Mouse (Mus musculus): ENCODE measurements around the gene Tmem151b. TPM values are rescaled to one million over a fixed set of nuclear protein-coding genes. Genes with fewer than 3 reads are reported as not detected.

The Tmem151b gene
- 14.3 and 15.0 TPM in 2 replicates for polyA plus RNA-seq (2014; fragmentation: Nextera tagmentation; extraction: Ambion mirVana)

DNA sequence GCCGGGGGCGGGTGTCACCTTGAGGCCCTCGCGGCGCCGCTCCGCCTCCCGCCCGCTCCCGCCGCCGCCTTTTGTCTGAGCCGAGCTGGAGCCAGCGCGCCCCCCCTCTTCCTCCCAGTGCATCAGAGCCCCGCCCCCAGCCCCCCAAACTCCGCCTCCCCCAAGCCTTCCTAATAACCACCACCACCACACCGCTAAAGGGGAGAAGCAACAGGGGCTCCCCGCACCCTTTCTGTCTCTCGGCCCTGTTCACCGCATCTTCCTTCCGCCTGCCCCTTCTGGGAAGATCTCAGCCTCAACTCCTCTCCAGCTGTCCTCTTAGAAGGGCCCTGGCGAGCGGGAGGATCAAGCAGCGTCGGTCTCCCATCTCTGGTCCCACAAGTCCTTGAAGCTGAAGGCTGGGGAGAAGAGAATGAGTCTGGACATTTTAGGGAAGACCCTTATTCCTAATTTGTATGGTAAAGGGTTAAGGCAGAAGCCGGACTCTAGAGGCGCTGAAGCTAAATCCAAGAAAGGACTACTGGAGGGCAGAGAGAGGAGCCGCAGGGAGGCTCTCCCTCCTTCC lies at the start of gene Tmem151b:
Gene Tmem151b (minus strand): TSS at position 61 of the 565 bp plus-strand sequence.
- peak; percentile 47 for ATAC-seq (ENCODE audit: low read depth)

GRCm38 (mm10) chr17:45598891-45599290 lies 49.4 kb upstream of the Tmem151b start:
- H3K36me3 ChIP-seq (ENCODE audit: control insufficient read depth, insufficient read depth, low read length) = no peaks in the 10 kb centered on the region
- H3K9me3 ChIP-seq (ENCODE audit: control insufficient read depth, low read length) = no peaks in the 10 kb centered on the region
- H3K9ac ChIP-seq (replicated peaks; ENCODE audit: low read depth, low read length) = no peak overlapping the region
- ATAC-seq (ENCODE audit: low read depth) = no peak
- peaks cover 6% of the 10 kb centered on the region; the same call in 1 of the 2 replicates for H3K27me3 ChIP-seq (ENCODE audit: control insufficient read depth, insufficient read depth, low read length)
- no peak overlapping the region; the same call in 1 of the 2 replicates for H3K4me2 ChIP-seq (ENCODE audit: low read depth, low read length)
- no peak overlapping the region for H3K27ac ChIP-seq (ENCODE audit: low read depth, low read length)
- H3K4me1 ChIP-seq (ENCODE audit: control insufficient read depth, insufficient read depth, low read length) = peaks cover 30% of the 10 kb centered on the region
- WGBS = 46% methylated on average over 3 of the region's 3 CpGs
- H3K4me3 ChIP-seq (ENCODE audit: low read depth, low read length) = no peak overlapping the region

More for the DNA sequence above, at the start of gene Tmem151b:
- Histone ChIP-seq H3K36me3 (ENCODE audit: control insufficient read depth, insufficient read depth, low read length) (peaks cover 16% of the 10 kb centered on the region), H3K4me3 (ENCODE audit: low read depth, low read length) (peak within 1 kb of the TSS; percentile 78), H3K9me3 (ENCODE audit: control insufficient read depth, low read length) (no peaks in the 10 kb centered on the region), H3K27ac (ENCODE audit: low read depth, low read length) (peak within 1 kb of the TSS; percentile 91), H3K27me3 (ENCODE audit: control insufficient read depth, insufficient read depth, low read length) (peaks cover 19% of the 10 kb centered on the region), H3K9ac (replicated peaks; ENCODE audit: low read depth, low read length) (peak within 1 kb of the TSS; percentile 98), H3K4me2 (ENCODE audit: low read depth, low read length) (peak within 1 kb of the TSS; percentile 67), H3K4me1 (ENCODE audit: control insufficient read depth, insufficient read depth, low read length) (peaks cover 16% of the 10 kb centered on the region)
- WGBS = 1% methylated on average over 14 of the region's 29 CpGs

- 92% methylated on average over 2 of the region's 2 CpGs for WGBS
- H3K4me1 ChIP-seq (ENCODE audit: control insufficient read depth, insufficient read depth, low read length) = peaks cover 30% of the 10 kb centered on the region
- H3K36me3 ChIP-seq (ENCODE audit: control insufficient read depth, insufficient read depth, low read length) = no peaks in the 10 kb centered on the region
- no peak overlapping the region for H3K27ac ChIP-seq (ENCODE audit: low read depth, low read length)
- no peak overlapping the region for H3K4me2 ChIP-seq (ENCODE audit: low read depth, low read length)
- peaks cover 6% of the 10 kb centered on the region; the same call in 1 of the 2 replicates for H3K27me3 ChIP-seq (ENCODE audit: control insufficient read depth, insufficient read depth, low read length)
- no peak overlapping the region for H3K9ac ChIP-seq (replicated peaks; ENCODE audit: low read depth, low read length)
- H3K9me3 ChIP-seq (ENCODE audit: control insufficient read depth, low read length) = no peaks in the 10 kb centered on the region
- ATAC-seq (ENCODE audit: low read depth) = no peak
- no peak overlapping the region for H3K4me3 ChIP-seq (ENCODE audit: low read depth, low read length)
Observed at GRCm38 (mm10) chr17:45598376-45598775, 48.9 kb upstream of the Tmem151b start.

DNA sequence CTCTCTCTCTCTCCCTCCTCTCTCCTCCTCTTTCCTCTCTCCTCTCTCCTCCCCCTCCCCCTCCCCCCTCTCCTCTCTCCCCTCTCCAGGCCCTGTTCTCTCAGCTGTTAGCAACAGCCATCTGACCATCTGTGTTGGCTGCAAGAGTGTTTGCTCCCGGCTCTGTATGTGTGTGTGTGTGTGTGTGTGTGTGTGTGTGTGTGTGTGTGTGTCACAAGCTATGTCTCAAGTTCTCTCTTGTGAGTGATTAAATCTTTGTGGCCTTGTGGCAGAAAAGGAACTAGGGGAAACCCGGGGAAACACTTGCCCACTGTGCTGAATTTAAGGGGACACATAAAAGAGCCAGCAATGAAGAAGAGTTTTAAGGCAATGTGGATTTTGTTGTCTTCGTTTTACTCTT lies 48.3 kb upstream of the Tmem151b start:
- Histone ChIP-seq H3K9ac (replicated peaks; ENCODE audit: low read depth, low read length) (no peak overlapping the region), H3K9me3 (ENCODE audit: control insufficient read depth, low read length) (no peaks in the 10 kb centered on the region), H3K36me3 (ENCODE audit: control insufficient read depth, insufficient read depth, low read length) (no peaks in the 10 kb centered on the region), H3K27me3 (ENCODE audit: control insufficient read depth, insufficient read depth, low read length) (peaks cover 6% of the 10 kb centered on the region; the same call in 1 of the 2 replicates), H3K27ac (ENCODE audit: low read depth, low read length) (no peak overlapping the region), H3K4me1 (ENCODE audit: control insufficient read depth, insufficient read depth, low read length) (peaks cover 30% of the 10 kb centered on the region), H3K4me2 (ENCODE audit: low read depth, low read length) (no peak overlapping the region), H3K4me3 (ENCODE audit: low read depth, low read length) (no peak overlapping the region)
- no peak for ATAC-seq (ENCODE audit: low read depth)
- 31% methylated on average over 3 of the region's 3 CpGs for WGBS

DNA sequence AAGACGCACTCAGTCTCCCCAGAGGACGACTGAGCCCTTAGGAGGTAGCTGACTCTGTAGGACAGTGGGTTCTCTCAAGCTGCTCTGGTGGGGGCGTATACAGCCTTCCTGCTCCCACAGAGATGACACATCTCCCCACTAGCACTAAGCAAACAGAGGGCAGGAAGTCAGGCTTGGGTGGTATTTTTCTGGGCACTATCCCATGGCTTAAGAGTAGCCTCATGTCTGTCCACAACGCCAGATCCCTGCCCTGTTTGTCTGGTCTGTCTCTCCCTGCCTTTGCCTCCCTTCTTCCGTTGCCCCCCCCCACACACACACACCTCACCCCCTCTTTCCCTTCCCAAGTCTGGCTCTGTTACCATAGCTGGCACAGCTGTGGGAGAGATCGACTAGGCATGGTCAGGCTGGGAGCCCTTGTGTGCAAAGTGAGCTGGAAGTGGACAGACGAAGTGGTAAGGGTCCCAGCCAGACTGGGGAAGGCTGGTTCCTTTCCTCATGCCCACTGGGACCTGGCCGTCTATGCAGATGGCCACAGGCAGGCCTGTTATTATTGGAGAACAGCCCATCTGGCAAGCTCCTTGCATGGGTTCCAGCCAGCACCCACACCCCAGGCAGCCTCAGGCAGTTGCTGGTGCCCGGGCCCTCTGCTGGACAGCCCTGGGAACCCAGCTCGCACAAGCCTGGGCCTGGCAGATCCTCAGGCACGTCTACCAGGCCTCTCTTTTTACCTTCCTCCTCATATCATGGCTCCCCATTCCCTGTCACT lies 47.3 kb upstream of the Tmem151b start:
- peak; percentile 39; the same call in 1 of the 2 replicates for ATAC-seq (ENCODE audit: low read depth)
- Histone ChIP-seq H3K27ac (ENCODE audit: low read depth, low read length) (peak overlapping the region; percentile 52; the same call in 1 of the 2 replicates), H3K4me2 (ENCODE audit: low read depth, low read length) (no peak overlapping the region), H3K4me3 (ENCODE audit: low read depth, low read length) (no peak overlapping the region), H3K36me3 (ENCODE audit: control insufficient read depth, insufficient read depth, low read length) (no peaks in the 10 kb centered on the region), H3K4me1 (ENCODE audit: control insufficient read depth, insufficient read depth, low read length) (peaks cover 36% of the 10 kb centered on the region), H3K9me3 (ENCODE audit: control insufficient read depth, low read length) (no peaks in the 10 kb centered on the region), H3K9ac (replicated peaks; ENCODE audit: low read depth, low read length) (no peak overlapping the region), H3K27me3 (ENCODE audit: control insufficient read depth, insufficient read depth, low read length) (peaks cover 6% of the 10 kb centered on the region; the same call in 1 of the 2 replicates)
- 20% methylated on average over 11 of the region's 11 CpGs for WGBS

DNA sequence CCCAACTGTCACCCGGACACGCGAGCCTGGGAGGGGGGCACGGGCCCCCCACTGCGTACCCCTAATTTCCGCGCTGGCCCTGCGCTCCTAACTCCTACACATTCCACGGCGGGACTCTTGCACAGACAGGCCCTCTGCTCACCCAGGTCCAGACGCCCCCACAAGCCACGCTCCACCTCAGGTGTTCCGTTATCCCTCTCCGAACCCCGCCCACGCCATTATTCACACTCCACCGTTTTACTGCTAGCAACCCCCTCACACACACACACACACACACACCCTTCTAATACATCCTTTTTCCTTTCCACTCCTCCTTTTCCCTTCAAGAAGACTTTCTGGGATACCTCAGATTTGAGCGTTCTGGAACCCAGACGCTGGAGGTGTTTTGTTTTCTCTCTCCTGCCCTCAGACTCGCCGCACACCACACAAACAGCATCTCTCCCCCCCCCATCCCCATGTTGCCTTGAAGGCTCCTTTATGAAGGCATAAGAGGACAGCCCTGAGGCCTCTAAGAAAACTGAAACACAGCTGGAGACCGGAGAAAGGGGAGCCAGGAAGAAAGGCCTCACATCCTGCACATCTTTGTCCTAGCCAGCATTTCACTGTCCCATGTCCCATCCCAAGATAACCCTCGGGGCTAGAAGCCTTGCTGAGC lies 46.4 kb upstream of the Tmem151b start:
- 6% methylated on average over 16 of the region's 23 CpGs for WGBS
- Histone ChIP-seq H3K27me3 (ENCODE audit: control insufficient read depth, insufficient read depth, low read length) (no peaks in the 10 kb centered on the region; the same call in 1 of the 2 replicates), H3K4me2 (ENCODE audit: low read depth, low read length) (peak overlapping the region; percentile 89), H3K4me3 (ENCODE audit: low read depth, low read length) (peak overlapping the region; percentile 42), H3K4me1 (ENCODE audit: control insufficient read depth, insufficient read depth, low read length) (peaks cover 36% of the 10 kb centered on the region), H3K36me3 (ENCODE audit: control insufficient read depth, insufficient read depth, low read length) (no peaks in the 10 kb centered on the region), H3K9ac (replicated peaks; ENCODE audit: low read depth, low read length) (peak overlapping the region; percentile 57; the same call in 1 of the 2 replicates), H3K9me3 (ENCODE audit: control insufficient read depth, low read length) (no peaks in the 10 kb centered on the region), H3K27ac (ENCODE audit: low read depth, low read length) (peak overlapping the region; percentile 29; the same call in 1 of the 2 replicates)
- ATAC-seq (ENCODE audit: low read depth) = peak; percentile 32

DNA sequence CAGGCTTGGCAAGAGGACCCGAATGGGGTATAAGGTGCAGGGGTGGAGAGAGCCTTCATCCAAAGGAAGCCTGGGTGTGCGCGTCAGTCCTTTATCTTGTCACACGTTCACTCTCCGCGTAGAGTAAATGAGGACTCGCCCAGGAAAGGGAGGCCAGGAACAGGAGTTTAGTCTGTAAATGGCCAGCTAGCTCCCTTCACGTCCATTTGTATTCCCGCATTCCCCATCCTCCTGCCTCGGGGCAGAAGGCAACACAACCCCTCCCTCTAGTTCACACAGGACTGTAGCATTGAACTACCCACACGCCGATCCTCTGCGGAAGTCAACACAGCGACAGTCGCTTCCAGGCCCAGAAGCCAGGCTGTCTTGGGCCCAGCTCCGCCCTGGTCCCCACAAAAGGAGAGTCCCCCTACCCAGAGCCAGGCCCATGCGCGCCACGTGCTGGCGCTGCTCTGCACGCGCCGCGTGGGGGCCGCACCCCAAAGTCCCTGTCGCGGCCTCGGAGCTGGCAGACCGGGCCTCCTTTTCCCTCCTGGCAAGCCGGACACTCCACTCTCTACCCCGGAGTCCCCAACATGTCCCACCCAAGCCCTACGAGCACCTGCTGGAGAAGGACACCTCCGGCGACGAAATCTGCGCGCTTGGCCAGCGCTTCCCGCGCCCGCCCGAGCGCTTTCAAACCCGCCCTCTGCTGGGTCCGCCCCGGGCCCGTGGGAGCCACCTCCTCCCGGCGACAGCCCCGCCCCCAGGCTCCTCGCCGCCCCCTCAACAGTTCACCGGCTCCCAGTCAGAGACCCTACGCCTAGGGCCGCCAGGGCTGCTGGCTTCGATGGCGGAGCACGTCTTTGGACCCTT lies 45.6 kb upstream of the Tmem151b start:
- Histone ChIP-seq H3K4me1 (ENCODE audit: control insufficient read depth, insufficient read depth, low read length) (peaks cover 36% of the 10 kb centered on the region), H3K4me3 (ENCODE audit: low read depth, low read length) (peak overlapping the region; percentile 42), H3K27ac (ENCODE audit: low read depth, low read length) (0 out of 2 replicates have a peak overlapping the region, but pooled peaks have one; percentile 29), H3K4me2 (ENCODE audit: low read depth, low read length) (peak overlapping the region; percentile 89), H3K9ac (replicated peaks; ENCODE audit: low read depth, low read length) (peak overlapping the region; percentile 57), H3K27me3 (ENCODE audit: control insufficient read depth, insufficient read depth, low read length) (no peaks in the 10 kb centered on the region), H3K9me3 (ENCODE audit: control insufficient read depth, low read length) (no peaks in the 10 kb centered on the region), H3K36me3 (ENCODE audit: control insufficient read depth, insufficient read depth, low read length) (no peaks in the 10 kb centered on the region)
- peak; percentile 75 for ATAC-seq (ENCODE audit: low read depth)
- under 1% methylated on average over 58 of the region's 58 CpGs for WGBS

- peak overlapping the region; percentile 89; the same call in 1 of the 2 replicates for H3K4me2 ChIP-seq (ENCODE audit: low read depth, low read length)
- H3K4me1 ChIP-seq (ENCODE audit: control insufficient read depth, insufficient read depth, low read length) = peaks cover 32% of the 10 kb centered on the region
- no peak for ATAC-seq (ENCODE audit: low read depth)
- H3K36me3 ChIP-seq (ENCODE audit: control insufficient read depth, insufficient read depth, low read length) = no peaks in the 10 kb centered on the region
- no peak overlapping the region for H3K9ac ChIP-seq (replicated peaks; ENCODE audit: low read depth, low read length)
- no peak overlapping the region for H3K27ac ChIP-seq (ENCODE audit: low read depth, low read length)
- H3K9me3 ChIP-seq (ENCODE audit: control insufficient read depth, low read length) = no peaks in the 10 kb centered on the region
- H3K4me3 ChIP-seq (ENCODE audit: low read depth, low read length) = peak overlapping the region; percentile 42
- 52% methylated on average over 8 of the region's 8 CpGs for WGBS
- no peaks in the 10 kb centered on the region for H3K27me3 ChIP-seq (ENCODE audit: control insufficient read depth, insufficient read depth, low read length)
Observed at GRCm38 (mm10) chr17:45594195-45594594, 44.7 kb upstream of the Tmem151b start.

All from neural tube, embryonic 14.5 days (tissue).